Mouse (Mus musculus) neural tube, embryonic 12.5 days (tissue): ENCODE measurements around the gene Gm10563. TPM values are rescaled to one million over a fixed set of nuclear protein-coding genes. Genes with fewer than 3 reads are reported as not detected.
"Not testable (repeated sequence)": the region's sequence is repeated elsewhere in the genome, so short reads cannot be mapped to it uniquely, and the experiment has no call there.

Experiments
- ATAC-seq: fragments of 200-750 bp; cut with Nextera tagmentation; 2 replicates; pipeline ENCODE4 v1.8.0; 2017; ENCODE audit warnings: low read depth, mild to moderate bottlenecking, moderate TSS enrichment, moderate library complexity; ENCODE audit not compliant: low FRiP score
- H3K27ac ChIP-seq: fragments of 300-500 bp; sonication (generic); 2 replicates; pipeline ENCODE4 v1.5.1; 2016
- H3K27me3 ChIP-seq: fragments of 300-500 bp; sonication (generic); replicated peaks from 2 replicates; pipeline ENCODE4 v1.6.1; 2016; ENCODE audit warnings: mild to moderate bottlenecking
- H3K36me3 ChIP-seq: fragments of 300-500 bp; sonication (generic); 2 replicates; pipeline ENCODE4 v1.6.1; 2016; ENCODE audit warnings: mild to moderate bottlenecking
- H3K4me1 ChIP-seq: fragments of 300-500 bp; sonication (generic); 2 replicates; pipeline ENCODE4 v1.6.1; 2016
- H3K4me2 ChIP-seq: fragments of 300-500 bp; sonication (generic); replicated peaks from 2 replicates; pipeline ENCODE4 v1.6.1; 2016; ENCODE audit warnings: mild to moderate bottlenecking
- H3K4me3 ChIP-seq: fragments of 300-500 bp; sonication (generic); 2 replicates; pipeline ENCODE4 v1.5.1; 2016
- H3K9ac ChIP-seq: fragments of 300-500 bp; sonication (generic); 2 replicates; pipeline ENCODE4 v1.6.1; 2016; ENCODE audit warnings: mild to moderate bottlenecking
- H3K9me3 ChIP-seq: fragments of 300-500 bp; sonication (generic); 2 replicates; pipeline ENCODE4 v1.6.1; 2016; ENCODE audit warnings: mild to moderate bottlenecking
- WGBS: fragments of 180-500 bp; shearing (Covaris S2); methylation state at CpG from one replicate; pipeline ENCODE4 v1.1.7; 2016; 5-methylcytosine and 5-hydroxymethylcytosine counted together
- polyA plus RNA-seq: library from polyadenylated mRNA; unstranded; fragments of >200 nt; fragmentation: Nextera tagmentation; extraction: Ambion mirVana; gene quantifications from 2 replicates; pipeline ENCODE4 v1.2.1, GENCODE M21; 2016

Gm10563 gene
- polyA plus RNA-seq: not detected in 2 replicates

- 99% methylated on average over 2 of the region's 2 CpGs for WGBS
- not testable (repeated sequence) for H3K4me3 ChIP-seq, H3K27ac ChIP-seq, H3K9me3 ChIP-seq, H3K9ac ChIP-seq, H3K4me1 ChIP-seq, H3K4me2 ChIP-seq, ATAC-seq, H3K27me3 ChIP-seq
- H3K36me3 ChIP-seq: peaks cover 87% of the 10 kb centered on the region
Observed at GRCm38 (mm10) chr4:155645308-155645707, at the start of gene Gm10563. Gm10563 (minus strand) TSS chr4:155645408.

- Histone ChIP-seq H3K27me3 (peaks cover 21% of the 10 kb centered on the region), H3K4me3 (peak overlapping the region; percentile 77), H3K9me3 (no peaks in the 10 kb centered on the region), H3K27ac (peak overlapping the region; percentile 66; the same call in 1 of the 2 replicates), H3K9ac (peak overlapping the region; percentile 83), H3K36me3 (no peaks in the 10 kb centered on the region), H3K4me1 (peaks cover 20% of the 10 kb centered on the region), H3K4me2 (peak overlapping the region; percentile 93)
- peak; percentile 60 for ATAC-seq
- under 1% methylated on average over 92 of the region's 92 CpGs for WGBS
Observed at GRCm38 (mm10) chr4:155694482-155695401, 49.5 kb upstream of the Gm10563 start.

GRCm38 (mm10) chr4:155694111-155694481, 48.9 kb upstream of the Gm10563 start, which contains the start of gene Fndc10:
Fndc10 (plus strand) TSS chr4:155694342.
- peak within 1 kb of the TSS; percentile 93 for H3K4me2 ChIP-seq
- H3K9me3 ChIP-seq: no peaks in the 10 kb centered on the region
- no peaks in the 10 kb centered on the region for H3K36me3 ChIP-seq
- under 1% methylated on average over 47 of the region's 47 CpGs for WGBS
- H3K27ac ChIP-seq: peak within 1 kb of the TSS; percentile 66; the same call in 1 of the 2 replicates
- H3K9ac ChIP-seq: peak within 1 kb of the TSS; percentile 83
- peak within 1 kb of the TSS; percentile 77 for H3K4me3 ChIP-seq
- peak; percentile 88 for ATAC-seq
- H3K4me1 ChIP-seq: peaks cover 20% of the 10 kb centered on the region
- peaks cover 21% of the 10 kb centered on the region for H3K27me3 ChIP-seq

GRCm38 (mm10) chr4:155692421-155692820, 47.2 kb upstream of the Gm10563 start:
- Histone ChIP-seq H3K27me3 (peaks cover 21% of the 10 kb centered on the region), H3K4me1 (peaks cover 20% of the 10 kb centered on the region), H3K36me3 (no peaks in the 10 kb centered on the region), H3K27ac (no peak overlapping the region), H3K9me3 (no peaks in the 10 kb centered on the region), H3K4me3 (no peak overlapping the region), H3K9ac (no peak overlapping the region), H3K4me2 (no peak overlapping the region)
- no peak for ATAC-seq
- WGBS: 94% methylated on average over 3 of the region's 3 CpGs

GRCm38 (mm10) chr4:155690571-155691375, 45.6 kb upstream of the Gm10563 start:
- Histone ChIP-seq H3K9me3 (no peaks in the 10 kb centered on the region), H3K27me3 (peaks cover 13% of the 10 kb centered on the region), H3K36me3 (no peaks in the 10 kb centered on the region), H3K9ac (no peak overlapping the region), H3K4me1 (peaks cover 8% of the 10 kb centered on the region), H3K4me2 (no peak overlapping the region), H3K4me3 (no peak overlapping the region), H3K27ac (no peak overlapping the region)
- ATAC-seq: no peak
- WGBS: 82% methylated on average over 12 of the region's 12 CpGs

GRCm38 (mm10) chr4:155687764-155688163, 42.6 kb upstream of the Gm10563 start:
- H3K9me3 ChIP-seq, H3K4me3 ChIP-seq, H3K27ac ChIP-seq, H3K27me3 ChIP-seq, H3K36me3 ChIP-seq, H3K4me2 ChIP-seq, ATAC-seq, H3K4me1 ChIP-seq, H3K9ac ChIP-seq: not testable (repeated sequence)
- WGBS: 79% methylated on average over 4 of the region's 4 CpGs

GRCm38 (mm10) chr4:155683670-155684277, 38.6 kb upstream of the Gm10563 start:
- ATAC-seq, H3K27me3 ChIP-seq, H3K4me3 ChIP-seq, H3K9ac ChIP-seq, H3K27ac ChIP-seq, H3K4me1 ChIP-seq, H3K36me3 ChIP-seq, H3K9me3 ChIP-seq, H3K4me2 ChIP-seq: not testable (repeated sequence)
- 89% methylated on average over 16 of the region's 19 CpGs for WGBS

- Histone ChIP-seq H3K9me3 (no peaks in the 10 kb centered on the region), H3K36me3 (no peaks in the 10 kb centered on the region), H3K4me1 (no peaks in the 10 kb centered on the region), H3K4me2 (no peak overlapping the region), H3K9ac (no peak overlapping the region), H3K4me3 (no peak overlapping the region), H3K27ac (no peak overlapping the region), H3K27me3 (no peaks in the 10 kb centered on the region)
- WGBS: 85% methylated on average over 2 of the region's 2 CpGs
- ATAC-seq: no peak
Observed at GRCm38 (mm10) chr4:155675991-155676390, 30.8 kb upstream of the Gm10563 start.

- Histone ChIP-seq H3K4me1 (peaks cover 13% of the 10 kb centered on the region), H3K27me3 (no peaks in the 10 kb centered on the region), H3K27ac (no peak overlapping the region), H3K4me3 (no peak overlapping the region), H3K9me3 (no peaks in the 10 kb centered on the region), H3K9ac (no peak overlapping the region), H3K36me3 (no peaks in the 10 kb centered on the region), H3K4me2 (no peak overlapping the region)
- ATAC-seq: no peak
- WGBS: 70% methylated on average over 2 of the region's 2 CpGs
Observed at GRCm38 (mm10) chr4:155672082-155672481, 26.9 kb upstream of the Gm10563 start.

GRCm38 (mm10) chr4:155670236-155670635, 25.0 kb upstream of the Gm10563 start:
- not testable (repeated sequence) for H3K9me3 ChIP-seq, H3K27me3 ChIP-seq, H3K4me3 ChIP-seq, H3K9ac ChIP-seq, H3K27ac ChIP-seq, ATAC-seq, H3K36me3 ChIP-seq, H3K4me2 ChIP-seq
- H3K4me1 ChIP-seq: peaks cover 13% of the 10 kb centered on the region
- 59% methylated on average over 4 of the region's 4 CpGs for WGBS

GRCm38 (mm10) chr4:155669598-155670075, 24.4 kb upstream of the Gm10563 start:
- H3K4me3 ChIP-seq: peak overlapping the region; percentile 81
- H3K4me2 ChIP-seq: peak overlapping the region; percentile 94
- ATAC-seq: no peak; the same call in 1 of the 2 replicates
- 2% methylated on average over 8 of the region's 8 CpGs for WGBS
- peaks cover 13% of the 10 kb centered on the region for H3K4me1 ChIP-seq
- H3K9me3 ChIP-seq: no peaks in the 10 kb centered on the region
- peak overlapping the region; percentile 77; the same call in 1 of the 2 replicates for H3K9ac ChIP-seq
- H3K27me3 ChIP-seq: no peaks in the 10 kb centered on the region
- no peak overlapping the region for H3K27ac ChIP-seq
- H3K36me3 ChIP-seq: no peaks in the 10 kb centered on the region; the same call in 1 of the 2 replicates
